Mouse (Mus musculus): ENCODE results near the gene Srgap2. TPM values are rescaled to one million over a fixed set of nuclear protein-coding genes. Genes with fewer than 3 reads are reported as not detected.
A peak's percentile ranks its signal among the peaks of the same experiment; 100 is the strongest.

Srgap2 gene
- polyA plus RNA-seq, 1 experiment from 2014 or later = 25.3 TPM

- 67% methylated on average over 5 of the region's 5 CpGs for WGBS
- H3K9me3 ChIP-seq = no peaks in the 10 kb centered on the region
- ATAC-seq (replicated peaks) = no peak
- H3K4me2 ChIP-seq = no peak overlapping the region
- no peaks in the 10 kb centered on the region for H3K36me3 ChIP-seq (replicated peaks)
- H3K27me3 ChIP-seq (replicated peaks) = no peaks in the 10 kb centered on the region
- H3K27ac ChIP-seq = no peak overlapping the region
- H3K4me3 ChIP-seq = no peak overlapping the region
- no peaks in the 10 kb centered on the region for H3K4me1 ChIP-seq
- no peak overlapping the region for H3K9ac ChIP-seq
These were observed 40.9 kb downstream of the Srgap2 start for GRCm38 (mm10) chr1:131486094-131486850.

GRCm38 (mm10) chr1:131482242-131482641, 44.9 kb downstream of the Srgap2 start:
- ATAC-seq (replicated peaks) = no peak
- Histone ChIP-seq H3K4me2 (no peak overlapping the region), H3K9ac (no peak overlapping the region), H3K36me3 (replicated peaks) (no peaks in the 10 kb centered on the region), H3K27ac (no peak overlapping the region), H3K9me3 (no peaks in the 10 kb centered on the region), H3K27me3 (replicated peaks) (no peaks in the 10 kb centered on the region), H3K4me1 (no peaks in the 10 kb centered on the region), H3K4me3 (no peak overlapping the region)
- WGBS = 94% methylated on average over 3 of the region's 3 CpGs

GRCm38 (mm10) chr1:131481391-131481790, 45.8 kb downstream of the Srgap2 start:
- Histone ChIP-seq H3K4me3 (no peak overlapping the region), H3K4me2 (no peak overlapping the region), H3K36me3 (replicated peaks) (no peaks in the 10 kb centered on the region), H3K9me3 (no peaks in the 10 kb centered on the region), H3K4me1 (no peaks in the 10 kb centered on the region), H3K27me3 (replicated peaks) (no peaks in the 10 kb centered on the region), H3K27ac (no peak overlapping the region), H3K9ac (no peak overlapping the region)
- ATAC-seq (replicated peaks) = no peak

GRCm38 (mm10) chr1:131478770-131479305, 48.3 kb downstream of the Srgap2 start:
- Histone ChIP-seq H3K36me3 (replicated peaks) (no peaks in the 10 kb centered on the region), H3K4me2 (no peak overlapping the region), H3K27ac (no peak overlapping the region), H3K9ac (no peak overlapping the region), H3K4me3 (no peak overlapping the region), H3K9me3 (no peaks in the 10 kb centered on the region), H3K4me1 (no peaks in the 10 kb centered on the region), H3K27me3 (replicated peaks) (no peaks in the 10 kb centered on the region)
- no peak for ATAC-seq (replicated peaks)
- 16% methylated on average over 2 of the region's 2 CpGs for WGBS

DNA sequence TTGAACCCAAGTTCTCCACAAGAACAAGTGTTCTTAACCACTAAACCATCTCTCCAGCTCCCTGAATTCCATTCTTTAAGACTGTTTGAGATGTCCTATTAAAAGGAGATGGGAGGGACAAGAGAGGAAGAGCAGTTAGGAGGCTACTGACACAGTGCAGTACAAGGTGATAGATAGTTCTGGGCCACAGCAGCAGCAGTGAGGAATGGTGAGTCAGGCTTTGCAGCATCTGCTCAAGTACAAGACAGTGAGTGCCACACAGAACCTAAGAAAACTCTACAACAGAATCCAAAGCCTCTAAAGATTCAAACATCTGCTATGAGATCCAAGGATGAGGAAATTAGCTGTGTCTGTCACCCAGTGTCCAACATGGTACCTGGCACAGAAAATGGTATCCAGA, 51.8 kb downstream of the Srgap2 start:
- H3K9me3 ChIP-seq = no peaks in the 10 kb centered on the region
- no peak for ATAC-seq (replicated peaks)
- no peaks in the 10 kb centered on the region for H3K27me3 ChIP-seq (replicated peaks)

GRCm38 (mm10) chr1:131473631-131474118, 53.5 kb downstream of the Srgap2 start:
- H3K4me3 ChIP-seq = no peak overlapping the region
- no peak overlapping the region for H3K9ac ChIP-seq
- H3K36me3 ChIP-seq (replicated peaks) = no peaks in the 10 kb centered on the region
- ATAC-seq (replicated peaks) = no peak
- no peak overlapping the region for H3K4me2 ChIP-seq
- H3K9me3 ChIP-seq = no peaks in the 10 kb centered on the region
- H3K27ac ChIP-seq = no peak overlapping the region
- H3K4me1 ChIP-seq = no peaks in the 10 kb centered on the region
- no peaks in the 10 kb centered on the region for H3K27me3 ChIP-seq (replicated peaks)

More for the DNA sequence above, 51.8 kb downstream of the Srgap2 start:
- Histone ChIP-seq H3K36me3 (replicated peaks) (no peaks in the 10 kb centered on the region), H3K9ac (no peak overlapping the region), H3K27ac (no peak overlapping the region), H3K4me3 (no peak overlapping the region), H3K4me2 (no peak overlapping the region), H3K4me1 (no peaks in the 10 kb centered on the region)

- H3K27me3 ChIP-seq (replicated peaks) = no peaks in the 10 kb centered on the region
- H3K27ac ChIP-seq = no peak overlapping the region
- H3K4me3 ChIP-seq = no peak overlapping the region
- H3K36me3 ChIP-seq (replicated peaks) = no peaks in the 10 kb centered on the region
- H3K9ac ChIP-seq = no peak overlapping the region
- WGBS = 93% methylated on average over 1 of the region's 1 CpGs
- H3K4me1 ChIP-seq = no peaks in the 10 kb centered on the region
- ATAC-seq (replicated peaks) = no peak
- H3K9me3 ChIP-seq = no peaks in the 10 kb centered on the region
- H3K4me2 ChIP-seq = no peak overlapping the region
These were observed 56.6 kb downstream of the Srgap2 start for GRCm38 (mm10) chr1:131470597-131470996.

DNA sequence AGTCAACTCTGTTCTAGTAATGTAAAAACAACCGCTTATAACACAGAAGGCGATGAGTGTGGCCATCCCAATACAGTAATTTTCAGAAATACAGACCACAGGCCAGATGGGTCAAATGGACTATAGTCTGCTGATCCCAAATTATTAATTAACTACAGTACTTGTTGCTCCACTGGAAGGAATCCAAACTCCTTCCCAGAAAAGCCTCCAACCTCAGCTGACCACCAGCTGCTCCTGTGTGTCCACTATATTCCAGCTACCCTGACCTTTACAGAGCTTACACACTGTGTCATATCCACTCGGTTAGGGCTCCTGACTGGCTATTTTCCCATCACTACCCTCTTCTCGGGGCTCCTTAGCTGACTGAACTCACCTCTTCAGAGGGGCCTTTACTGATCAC, 61.3 kb downstream of the Srgap2 start:
- Histone ChIP-seq H3K9ac (no peak overlapping the region), H3K4me2 (no peak overlapping the region), H3K9me3 (no peaks in the 10 kb centered on the region), H3K36me3 (replicated peaks) (no peaks in the 10 kb centered on the region), H3K27me3 (replicated peaks) (no peaks in the 10 kb centered on the region), H3K4me3 (no peak overlapping the region), H3K27ac (no peak overlapping the region), H3K4me1 (peaks cover 5% of the 10 kb centered on the region)
- no peak for ATAC-seq (replicated peaks)
- 94% methylated on average over 4 of the region's 4 CpGs for WGBS

DNA sequence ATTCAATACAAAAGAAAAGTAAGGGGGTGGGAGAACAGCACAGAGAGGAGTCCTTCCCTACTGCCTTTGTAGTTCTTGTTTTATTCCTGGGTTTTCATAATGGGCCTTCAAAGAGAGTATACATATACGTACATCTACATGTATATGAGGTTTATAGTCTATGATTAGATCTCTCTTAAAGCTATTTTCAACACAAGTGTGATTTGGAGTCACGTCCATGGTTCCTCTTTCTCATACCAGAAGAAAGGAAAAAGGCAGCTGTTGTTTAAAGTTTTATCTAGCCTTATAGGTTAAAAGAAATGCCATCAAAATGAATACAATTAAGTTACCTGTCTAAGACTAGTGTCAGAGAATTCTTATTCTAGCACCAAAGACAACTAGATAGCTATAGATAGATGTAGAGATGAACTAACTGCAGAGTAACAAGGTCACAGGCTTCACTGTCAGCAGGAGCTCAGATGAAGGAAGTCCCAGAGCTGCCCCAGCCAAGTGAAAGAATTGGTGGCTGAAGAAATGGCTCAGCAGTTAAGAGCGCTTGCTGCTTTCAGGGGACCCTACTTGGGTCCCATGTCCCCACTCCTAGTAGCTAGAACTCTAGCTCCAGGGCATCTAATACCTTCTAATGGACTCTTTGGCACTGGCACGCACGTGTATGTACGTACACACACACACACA, 63.1 kb downstream of the Srgap2 start:
- Histone ChIP-seq H3K9me3 (no peaks in the 10 kb centered on the region), H3K4me3 (no peak overlapping the region), H3K27me3 (replicated peaks) (no peaks in the 10 kb centered on the region), H3K9ac (no peak overlapping the region), H3K4me1 (peaks cover 9% of the 10 kb centered on the region), H3K27ac (no peak overlapping the region), H3K4me2 (no peak overlapping the region), H3K36me3 (replicated peaks) (no peaks in the 10 kb centered on the region)
- ATAC-seq (replicated peaks) = no peak
- WGBS = 93% methylated on average over 6 of the region's 6 CpGs

DNA sequence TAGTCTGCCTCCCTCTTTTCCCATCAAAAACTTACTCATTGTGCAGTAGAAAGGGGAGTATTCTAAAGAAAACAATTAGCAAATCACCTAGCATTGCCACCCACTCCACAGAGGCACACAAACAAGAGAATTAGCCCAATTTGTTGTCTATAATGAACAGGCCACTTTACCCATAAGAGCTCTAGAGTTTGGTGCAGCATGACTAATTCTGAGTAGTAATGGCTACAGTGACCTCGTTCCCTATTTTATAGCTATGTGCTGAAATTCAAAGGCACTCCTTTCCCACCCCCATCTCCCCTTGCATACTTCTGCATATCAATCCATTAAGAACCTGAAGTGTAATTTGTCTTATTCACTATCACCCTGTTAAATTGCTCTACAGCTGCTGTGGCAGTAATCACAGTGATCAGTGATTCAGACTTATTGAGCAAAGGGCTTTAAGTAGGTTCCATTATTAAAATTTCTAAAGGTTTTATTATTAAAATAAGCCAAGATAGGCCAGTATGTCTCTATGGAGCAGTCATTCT, 64.5 kb downstream of the Srgap2 start:
- H3K27me3 ChIP-seq (replicated peaks) = no peaks in the 10 kb centered on the region
- H3K9me3 ChIP-seq = no peaks in the 10 kb centered on the region
- 71% methylated on average over 1 of the region's 1 CpGs for WGBS
- H3K4me2 ChIP-seq = no peak overlapping the region
- H3K27ac ChIP-seq = no peak overlapping the region
- ATAC-seq (replicated peaks) = no peak
- no peak overlapping the region for H3K4me3 ChIP-seq
- H3K4me1 ChIP-seq = peaks cover 9% of the 10 kb centered on the region
- no peaks in the 10 kb centered on the region for H3K36me3 ChIP-seq (replicated peaks)
- no peak overlapping the region for H3K9ac ChIP-seq

GRCm38 (mm10) chr1:131460914-131461530, 66.1 kb downstream of the Srgap2 start:
- no peaks in the 10 kb centered on the region for H3K36me3 ChIP-seq (replicated peaks)

GRCm38 (mm10) chr1:131455355-131455890, 71.7 kb downstream of the Srgap2 start:
- no peaks in the 10 kb centered on the region for H3K9me3 ChIP-seq
- ATAC-seq (replicated peaks) = no peak
- peaks cover 20% of the 10 kb centered on the region for H3K4me1 ChIP-seq
- no peaks in the 10 kb centered on the region for H3K27me3 ChIP-seq (replicated peaks)
- H3K4me2 ChIP-seq = no peak overlapping the region
- H3K27ac ChIP-seq = no peak overlapping the region
- H3K9ac ChIP-seq = no peak overlapping the region
- WGBS = 88% methylated on average over 3 of the region's 3 CpGs
- H3K36me3 ChIP-seq (replicated peaks) = no peaks in the 10 kb centered on the region
- H3K4me3 ChIP-seq = no peak overlapping the region

More at GRCm38 (mm10) chr1:131460914-131461530, 66.1 kb downstream of the Srgap2 start:
- Histone ChIP-seq H3K4me2 (no peak overlapping the region), H3K9me3 (no peaks in the 10 kb centered on the region), H3K27ac (peak overlapping the region; percentile 58), H3K27me3 (replicated peaks) (no peaks in the 10 kb centered on the region), H3K9ac (no peak overlapping the region), H3K4me1 (peaks cover 9% of the 10 kb centered on the region), H3K4me3 (no peak overlapping the region)
- 0 out of 2 replicates have a peak, but pooled peaks have one; percentile 37 for ATAC-seq (replicated peaks)
- 50% methylated on average over 1 of the region's 1 CpGs for WGBS
